In genomic region chr2:12438181-12438580, GRCm38 (mm10) we compare ENCODE assay signal across 11 mouse cellular contexts. TPM values are rescaled to one million over a fixed set of nuclear protein-coding genes. Genes with fewer than 3 reads are reported as not detected.
DNase-seq lines count a peak whose midpoint lies in the region; ATAC-seq and TF ChIP-seq lines count a peak whose summit lies in the region.
"Had no signal": no experiment of that assay in that cellular context is flagged by ENCODE, and none has a peak within 500 bp of the region (broad histone marks: within the 10 kb centered on the region; RNA-seq: fewer than 3 reads in every experiment).

No protein-coding gene starts in this region.

- peak; percentile 56 for TF ChIP-seq CTCF in liver, adult 2 months (IDR thresholded peaks at IDR 0.05; ENCODE audit: low read depth, low read length)
- TF ChIP-seq CTCF in midbrain, postnatal 0 days (IDR thresholded peaks at IDR 0.05): peak; percentile 82

- H3K27ac ChIP-seq in forebrain, embryonic 15.5 days (replicated peaks): no peak overlapping the region
- no peak overlapping the region for H3K27ac ChIP-seq in forebrain, embryonic 11.5 days (ENCODE audit: low read depth, low read length)
- no peak overlapping the region for H3K27ac ChIP-seq in liver, adult 2 months (replicated peaks; ENCODE audit: insufficient read depth, low read depth, low read length)
- H3K27ac ChIP-seq in liver, embryonic 11.5 days (ENCODE audit: low read depth, low read length): no peak overlapping the region
- no peak overlapping the region for H3K27ac ChIP-seq in midbrain, postnatal 0 days (ENCODE audit: low read depth, low read length)
- H3K27ac ChIP-seq: lung, embryonic 15.5 days had no signal

- 86% methylated on average over 2 of the region's 2 CpGs for WGBS in forebrain, embryonic 15.5 days
- WGBS in forebrain, embryonic 11.5 days: 81% methylated on average over 2 of the region's 2 CpGs
- 28% methylated on average over 2 of the region's 2 CpGs for WGBS in liver, adult 2 months
- WGBS in liver, embryonic 11.5 days: 66% methylated on average over 2 of the region's 2 CpGs
- 77% methylated on average over 2 of the region's 2 CpGs for WGBS in midbrain, postnatal 0 days

- ATAC-seq in forebrain, embryonic 15.5 days (replicated peaks): 0 out of 2 replicates have a peak, but pooled peaks have one; percentile 53
- no peak for ATAC-seq in forebrain, embryonic 11.5 days (replicated peaks; ENCODE audit: low FRiP score)
- no peak for ATAC-seq in liver, embryonic 11.5 days (replicated peaks; ENCODE audit: low FRiP score)
- peak; percentile 66 for ATAC-seq in midbrain, postnatal 0 days (ENCODE audit: low FRiP score)

- no peak for TF ChIP-seq POLR2A in liver, adult 2 months (IDR thresholded peaks at IDR 0.05; ENCODE audit: extremely low read depth, insufficient read depth, low read length)

- H3K9me3 ChIP-seq in forebrain, embryonic 15.5 days: no peaks in the 10 kb centered on the region
- no peaks in the 10 kb centered on the region for H3K9me3 ChIP-seq in forebrain, embryonic 11.5 days (ENCODE audit: control insufficient read depth, low read length)
- no peaks in the 10 kb centered on the region for H3K9me3 ChIP-seq in liver, embryonic 11.5 days (ENCODE audit: control insufficient read depth, low read length)
- H3K9me3 ChIP-seq in midbrain, postnatal 0 days (ENCODE audit: low read length): no peaks in the 10 kb centered on the region
- H3K9me3 ChIP-seq: lung, embryonic 15.5 days had no signal

- H3K4me1 ChIP-seq in forebrain, embryonic 15.5 days: no peaks in the 10 kb centered on the region
- no peaks in the 10 kb centered on the region for H3K4me1 ChIP-seq in forebrain, embryonic 11.5 days (replicated peaks; ENCODE audit: control insufficient read depth, insufficient read depth, low read length)
- no peaks in the 10 kb centered on the region for H3K4me1 ChIP-seq in liver, adult 2 months (ENCODE audit: control insufficient read depth, insufficient read depth, low read length)
- no peaks in the 10 kb centered on the region for H3K4me1 ChIP-seq in liver, embryonic 11.5 days (replicated peaks; ENCODE audit: control insufficient read depth, insufficient read depth, low read length)
- no peaks in the 10 kb centered on the region for H3K4me1 ChIP-seq in midbrain, postnatal 0 days (ENCODE audit: insufficient read depth, low read length)
- H3K4me1 ChIP-seq: lung, embryonic 15.5 days had no signal

- no peak overlapping the region for H3K4me2 ChIP-seq in forebrain, embryonic 15.5 days (replicated peaks)
- H3K4me2 ChIP-seq in forebrain, embryonic 11.5 days (ENCODE audit: low read depth, low read length, severe bottlenecking): no peak overlapping the region
- H3K4me2 ChIP-seq in liver, embryonic 11.5 days: no peak overlapping the region
- no peak overlapping the region for H3K4me2 ChIP-seq in midbrain, postnatal 0 days (ENCODE audit: low read depth, low read length, poor library complexity, severe bottlenecking)
- H3K4me2 ChIP-seq: lung, embryonic 15.5 days had no signal

- no peaks in the 10 kb centered on the region for H3K36me3 ChIP-seq in forebrain, embryonic 15.5 days
- no peaks in the 10 kb centered on the region for H3K36me3 ChIP-seq in forebrain, embryonic 11.5 days (ENCODE audit: control insufficient read depth, insufficient read depth, low read length)
- H3K36me3 ChIP-seq in liver, adult 2 months (ENCODE audit: control insufficient read depth, insufficient read depth, low read length): no peaks in the 10 kb centered on the region
- H3K36me3 ChIP-seq in liver, embryonic 11.5 days (ENCODE audit: control insufficient read depth, insufficient read depth, low read length): no peaks in the 10 kb centered on the region
- no peaks in the 10 kb centered on the region for H3K36me3 ChIP-seq in midbrain, postnatal 0 days (ENCODE audit: insufficient read depth, low read length)
- H3K36me3 ChIP-seq: lung, embryonic 15.5 days had no signal

- no peaks in the 10 kb centered on the region for H3K79me2 ChIP-seq in liver, adult 2 months (ENCODE audit: control insufficient read depth, insufficient read depth, low read length)

- no peaks in the 10 kb centered on the region for H3K27me3 ChIP-seq in forebrain, embryonic 15.5 days
- H3K27me3 ChIP-seq in forebrain, embryonic 11.5 days (ENCODE audit: control insufficient read depth, insufficient read depth, low read length): no peaks in the 10 kb centered on the region
- H3K27me3 ChIP-seq in liver, adult 2 months (ENCODE audit: control insufficient read depth, insufficient read depth, low read length): no peaks in the 10 kb centered on the region
- no peaks in the 10 kb centered on the region for H3K27me3 ChIP-seq in liver, embryonic 11.5 days (replicated peaks; ENCODE audit: control insufficient read depth, insufficient read depth, low read length)
- H3K27me3 ChIP-seq in midbrain, postnatal 0 days (ENCODE audit: insufficient read depth, low read length): no peaks in the 10 kb centered on the region
- H3K27me3 ChIP-seq: lung, embryonic 15.5 days had no signal

- H3K9ac ChIP-seq in forebrain, embryonic 15.5 days (replicated peaks): no peak overlapping the region
- H3K9ac ChIP-seq in forebrain, embryonic 11.5 days (ENCODE audit: low read length): no peak overlapping the region
- no peak overlapping the region for H3K9ac ChIP-seq in liver, adult 2 months (ENCODE audit: low read depth, low read length)
- H3K9ac ChIP-seq in liver, embryonic 11.5 days (ENCODE audit: low read depth, low read length): no peak overlapping the region
- H3K9ac ChIP-seq in midbrain, postnatal 0 days (replicated peaks; ENCODE audit: low read length, poor library complexity, severe bottlenecking): no peak overlapping the region
- H3K9ac ChIP-seq: lung, embryonic 15.5 days had no signal

- no peak overlapping the region for H3K4me3 ChIP-seq in forebrain, embryonic 15.5 days
- H3K4me3 ChIP-seq in forebrain, embryonic 11.5 days (ENCODE audit: low read depth, low read length): no peak overlapping the region
- H3K4me3 ChIP-seq in liver, adult 2 months (ENCODE audit: insufficient read depth, low read depth, low read length): no peak overlapping the region
- H3K4me3 ChIP-seq in liver, embryonic 11.5 days (ENCODE audit: low read depth, low read length): no peak overlapping the region
- H3K4me3 ChIP-seq in midbrain, postnatal 0 days (ENCODE audit: low read depth, low read length): no peak overlapping the region
- H3K4me3 ChIP-seq: lung, embryonic 15.5 days had no signal

- no peak for DNase-seq in forebrain, embryonic 11.5 days (ENCODE audit: low spot score)
- peak; percentile 40 for DNase-seq in liver, adult 2 months (ENCODE audit: extremely low read depth, low read depth, low spot score)
- DNase-seq in liver, embryonic 11.5 days (ENCODE audit: low spot score): no peak
- peak; percentile 58 for DNase-seq in adipocyte (ENCODE audit: low spot score)
- DNase-seq in midbrain, postnatal 0 days (ENCODE audit: low spot score): peak; percentile 81
- DNase-seq in gastrocnemius, adult 18-20 months (ENCODE audit: low spot score): no peak
- DNase-seq in layer of hippocampus, postnatal 25 days (ENCODE audit: extremely low spot score in 1 of 2, low spot score in 1 of 2): no peak
- DNase-seq: gastrocnemius, postnatal 10 days; kidney, adult 8-10 months had no signal

RNA-seq across cellular contexts. Expression of gene Mindy3, which starts 18.9 kb away (rescaled TPM):
- polyA plus RNA-seq in forebrain, embryonic 15.5 days (2015; fragmentation: Nextera tagmentation; extraction: Ambion mirVana): 41.2 and 45.0 TPM in 2 replicates
- polyA plus RNA-seq in forebrain, embryonic 11.5 days (2014; fragmentation: Nextera tagmentation; extraction: Ambion mirVana): 38.1 and 40.5 TPM in 2 replicates
- total RNA-seq in liver, adult 2 months (2014; rRNA removed): 20.3 and 23.1 TPM in 2 replicates
- 46.4 and 49.0 TPM in 2 replicates for polyA plus RNA-seq in liver, adult 2 months (2012; rRNA removed)
- polyA plus RNA-seq in liver, embryonic 11.5 days (2014; fragmentation: Nextera tagmentation; extraction: Ambion mirVana): 28.8 and 33.3 TPM in 2 replicates
- total RNA-seq in midbrain, postnatal 0 days (2014; rRNA removed): 44.1 and 72.3 TPM in 2 replicates
- 50.1 and 50.8 TPM in 2 replicates for polyA plus RNA-seq in midbrain, postnatal 0 days (2015; fragmentation: Nextera tagmentation; extraction: Ambion mirVana)
- total RNA-seq in gastrocnemius, adult 18-20 months (2021): 10 to 100 TPM in 1 of 2 experiments, 1 to 10 TPM in 1; 9.0 to 10.9 TPM
- total RNA-seq in layer of hippocampus, postnatal 25 days (2021): 10 to 100 TPM; 87.7 to 95.3 TPM

Comparison
In these comparisons a context has a peak if more than half of its experiments do, and no peak if none do; other contexts are left out.
1. ATAC-seq: peak in forebrain, embryonic 15.5 days (single experiment) and midbrain, postnatal 0 days (single experiment); none in forebrain, embryonic 11.5 days (single experiment) and liver, embryonic 11.5 days (single experiment).
2. DNase-seq: peak in liver, adult 2 months (single experiment), adipocyte (single experiment) and midbrain, postnatal 0 days (single experiment); none in forebrain, embryonic 11.5 days (single experiment), liver, embryonic 11.5 days (single experiment), gastrocnemius, adult 18-20 months (single experiment) and layer of hippocampus, postnatal 25 days (0 of 2).